Mouse (Mus musculus): ENCODE data around the gene Lama1. TPM values are rescaled to one million over a fixed set of nuclear protein-coding genes. Genes with fewer than 3 reads are reported as not detected.
"Not testable (repeated sequence)": the region's sequence is repeated elsewhere in the genome, so short reads cannot be mapped to it uniquely, and the experiment has no call there.

Gene Lama1
- total RNA-seq, 2 experiments from 2014 or later: 10.1 to 15.7 TPM

DNA sequence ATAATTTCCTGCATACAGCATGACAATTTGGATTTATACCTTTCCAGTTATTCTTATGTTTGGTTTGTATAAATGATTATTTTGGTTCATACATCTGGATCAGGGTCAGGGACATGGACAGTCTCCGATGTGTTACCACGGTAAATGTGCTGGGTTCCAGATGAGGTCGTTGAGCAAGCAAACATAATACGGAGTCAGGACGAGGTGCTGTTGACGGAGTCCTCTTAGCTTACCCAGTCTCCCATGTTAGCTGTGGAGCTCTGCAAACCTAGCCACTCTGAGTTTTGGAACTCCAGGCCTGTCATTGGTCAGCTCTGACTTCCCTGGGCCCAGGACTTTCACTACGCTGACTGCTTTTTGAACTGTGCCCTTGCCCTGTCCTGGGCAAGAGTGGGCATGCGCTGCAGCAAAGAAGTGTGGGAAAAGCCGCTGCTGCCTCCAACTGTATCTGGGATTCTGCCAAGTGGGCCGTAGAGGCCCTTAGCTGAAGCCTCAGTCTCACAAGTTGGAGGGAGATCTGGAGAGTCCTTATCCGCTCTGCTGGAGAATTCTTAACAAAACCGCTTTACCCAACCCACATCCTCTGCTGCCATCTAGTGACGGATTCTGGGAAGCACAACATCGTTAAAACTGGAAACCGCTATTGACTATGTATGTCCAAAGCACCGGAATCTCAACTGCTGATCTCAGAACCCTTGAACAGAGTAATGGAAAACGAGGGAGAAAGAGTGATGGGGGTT lies 140.5 kb downstream of the Lama1 start:
- peak; percentile 56 to 71 for DNase-seq

DNA sequence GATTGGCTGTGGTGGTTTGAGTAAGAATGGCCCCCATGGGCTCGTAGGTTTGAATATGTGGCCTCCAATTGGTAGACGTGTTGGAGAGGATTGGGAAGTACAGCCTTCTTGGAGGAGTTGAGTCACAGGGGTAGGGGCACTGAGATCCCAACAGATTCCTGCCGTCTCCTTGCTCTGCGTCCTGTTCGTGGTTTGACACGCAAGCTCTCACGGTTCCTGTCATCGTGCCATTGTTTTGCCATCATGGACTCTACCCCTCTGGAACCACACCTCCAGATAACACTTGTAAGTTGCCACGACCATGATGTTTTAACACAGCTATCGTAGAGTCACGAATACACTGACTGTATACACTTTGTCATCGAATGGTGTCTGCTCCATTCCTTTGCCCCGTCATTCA lies 141.9 kb downstream of the Lama1 start:
- DNase-seq: no peak

DNA sequence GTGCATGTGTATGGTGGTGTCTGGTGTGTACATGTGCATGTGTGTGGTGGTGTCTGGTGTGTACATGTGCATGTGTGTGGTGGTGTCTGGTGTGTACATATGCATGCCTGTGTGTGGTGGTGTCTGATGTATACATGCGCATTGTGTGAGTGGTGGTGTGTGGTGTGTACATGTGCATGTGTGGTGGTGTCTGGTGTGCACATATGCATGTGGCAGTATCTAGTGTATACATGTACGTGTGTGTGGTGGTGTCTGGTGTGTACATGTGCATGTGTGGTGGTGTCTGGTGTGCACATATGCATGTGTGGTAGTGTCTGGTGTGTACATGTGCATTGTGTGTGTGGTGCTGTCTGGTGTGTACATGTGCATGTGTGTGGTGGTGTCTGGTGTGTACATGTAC lies 144.4 kb downstream of the Lama1 start:
- DNase-seq: not testable (repeated sequence)

DNA sequence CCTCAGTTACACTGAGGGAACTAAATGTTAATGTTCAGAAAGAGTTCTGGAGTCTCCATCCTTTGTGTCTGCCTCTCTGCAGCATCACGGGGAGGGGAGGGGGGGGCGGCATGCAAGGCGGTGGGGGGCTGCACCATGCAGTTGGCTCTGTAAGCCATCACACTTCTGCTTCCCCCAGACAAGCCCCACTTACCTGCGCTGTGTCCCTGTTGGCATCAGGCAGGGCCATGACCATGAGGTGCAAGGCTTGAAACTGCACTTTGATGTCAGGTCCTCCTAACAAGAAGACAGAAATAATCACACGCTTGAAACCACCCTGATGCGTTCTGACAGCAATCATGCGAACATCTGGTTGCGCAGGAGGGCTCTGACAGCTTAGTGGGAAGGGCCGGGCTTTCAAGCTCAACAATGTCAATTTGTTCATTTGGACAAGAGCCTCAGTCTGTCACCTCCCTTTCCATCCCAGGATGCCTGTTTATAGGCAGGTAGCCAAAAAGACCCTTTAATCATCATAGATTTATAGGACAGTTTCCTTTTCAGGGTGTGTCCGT lies 164.1 kb downstream of the Lama1 start:
- DNase-seq: no peak

DNA sequence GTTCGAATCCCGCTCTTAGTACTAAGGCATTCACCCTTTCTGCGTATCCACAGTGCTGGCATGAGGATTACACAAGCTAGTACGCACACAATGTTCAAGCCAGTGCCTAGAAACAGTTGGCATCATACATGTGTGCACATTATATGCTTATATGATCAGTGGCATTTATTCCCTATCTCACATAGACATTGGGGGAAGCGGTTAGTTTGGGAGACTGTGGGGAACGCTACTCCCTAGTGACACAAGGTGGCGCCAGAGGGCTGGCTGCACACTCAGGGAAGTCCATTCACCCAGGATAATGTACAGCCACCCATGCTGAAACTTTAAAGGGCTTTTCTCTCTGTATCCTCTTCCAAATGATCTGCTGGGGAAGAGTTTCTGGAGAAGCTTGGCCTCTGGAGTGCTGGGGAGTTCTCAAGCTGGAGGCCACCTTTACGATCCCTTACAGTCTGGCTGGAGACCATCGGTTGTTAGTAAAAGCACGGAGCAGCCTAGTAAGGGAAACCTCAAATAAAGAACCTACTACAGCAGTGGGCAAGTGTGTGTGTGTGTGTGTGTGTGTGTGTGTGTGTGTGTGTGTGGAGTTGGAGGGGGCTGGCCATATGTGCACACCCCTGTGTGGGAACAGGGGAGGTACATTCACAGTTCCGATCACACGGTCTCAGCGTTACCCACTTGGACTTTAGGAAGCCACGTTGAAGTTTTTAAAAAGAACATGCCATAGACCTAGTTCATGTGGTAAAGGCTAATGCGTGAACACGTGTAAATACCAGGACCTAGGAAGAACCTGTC lies 164.9 kb downstream of the Lama1 start:
- DNase-seq: peak; percentile 69 to 76

DNA sequence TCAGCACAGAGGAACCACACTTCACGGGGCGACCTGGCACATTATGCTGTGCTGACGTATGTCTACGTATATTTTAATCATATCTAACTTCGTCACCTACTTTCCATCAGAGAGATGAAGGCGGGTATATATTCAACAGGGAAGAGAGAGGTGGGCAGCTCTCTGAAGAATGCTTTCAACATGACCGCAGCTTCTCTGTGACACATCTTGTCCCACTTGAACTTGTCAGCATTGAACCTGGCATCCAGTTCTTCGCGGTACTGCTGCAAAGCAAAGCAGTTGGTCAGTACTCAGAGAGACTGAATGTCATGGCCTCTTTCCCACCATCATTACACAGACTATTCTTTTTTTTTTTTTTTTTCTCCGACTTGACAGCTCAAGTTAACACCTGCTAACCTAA lies 167.3 kb downstream of the Lama1 start:
- no peak for DNase-seq

DNA sequence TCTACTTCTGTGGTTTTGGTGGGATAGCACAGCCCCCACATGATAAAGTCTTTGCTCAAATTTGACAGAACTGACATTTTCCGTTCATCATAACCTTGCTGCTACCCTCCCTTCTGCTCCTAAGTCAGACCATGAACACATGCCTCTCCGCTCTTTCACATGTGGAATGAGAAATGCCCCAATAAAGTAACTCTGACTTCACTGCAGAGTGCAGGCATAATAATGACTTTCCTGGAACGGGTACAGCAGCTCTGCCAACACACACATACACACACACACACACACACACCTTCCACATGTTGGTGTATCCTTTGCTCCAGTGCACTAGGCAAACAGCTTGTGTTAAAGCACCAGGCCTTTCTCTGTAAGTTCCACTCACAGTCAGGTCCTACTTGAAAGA lies 167.9 kb downstream of the Lama1 start:
- no peak for DNase-seq

DNA sequence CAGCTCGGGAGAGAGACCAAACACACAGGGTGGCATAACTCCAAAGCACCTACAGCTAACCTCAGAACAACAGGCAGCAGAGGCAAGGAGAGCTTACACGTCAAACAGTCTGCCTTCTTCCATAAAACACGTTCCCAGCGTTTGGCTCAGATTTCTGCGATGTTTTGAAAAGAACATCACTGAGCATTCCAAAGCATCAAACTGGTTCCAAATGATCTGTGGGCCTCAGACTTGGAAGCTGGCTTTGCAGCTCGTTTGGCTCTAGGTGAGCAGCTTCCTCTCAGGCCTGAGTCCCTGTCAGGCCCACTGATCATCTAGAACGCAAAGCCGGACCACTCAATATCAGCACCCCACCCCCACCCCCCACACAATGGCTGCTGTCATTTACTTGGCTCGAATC lies 169.0 kb downstream of the Lama1 start:
- no peak for DNase-seq

DNA sequence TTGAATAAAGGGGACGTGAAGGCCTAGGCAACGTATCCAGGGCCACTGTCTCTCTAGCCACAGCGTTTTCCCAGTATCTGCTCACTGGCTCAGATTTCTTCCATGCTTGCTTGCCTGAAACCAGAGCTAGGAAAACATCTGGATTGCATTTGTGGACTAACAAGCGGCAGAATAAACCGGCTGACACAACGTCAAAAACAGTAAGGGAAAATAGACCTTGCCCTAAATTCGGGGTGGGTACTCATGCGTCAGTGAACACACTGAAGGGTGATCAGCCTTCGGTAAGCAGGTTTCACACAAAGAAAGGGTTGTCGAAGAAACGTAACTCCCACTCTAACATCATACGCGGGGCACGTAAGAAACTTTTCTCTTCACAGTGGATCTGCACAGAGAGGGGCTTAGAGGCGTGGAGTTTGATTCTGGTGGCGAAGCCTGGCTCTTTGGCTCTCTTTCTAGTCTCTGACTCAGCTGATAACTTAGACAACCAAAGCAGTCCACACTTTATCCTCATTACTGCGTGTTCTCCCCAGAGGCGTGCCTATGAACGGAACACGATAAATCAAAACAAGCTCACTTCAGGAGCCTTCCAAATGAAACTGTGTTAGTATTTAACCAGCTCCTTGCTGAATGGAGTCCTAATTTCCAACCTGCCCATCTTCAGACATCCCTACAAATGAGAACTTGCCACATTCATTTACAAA lies 169.6 kb downstream of the Lama1 start:
- no peak for DNase-seq

DNA sequence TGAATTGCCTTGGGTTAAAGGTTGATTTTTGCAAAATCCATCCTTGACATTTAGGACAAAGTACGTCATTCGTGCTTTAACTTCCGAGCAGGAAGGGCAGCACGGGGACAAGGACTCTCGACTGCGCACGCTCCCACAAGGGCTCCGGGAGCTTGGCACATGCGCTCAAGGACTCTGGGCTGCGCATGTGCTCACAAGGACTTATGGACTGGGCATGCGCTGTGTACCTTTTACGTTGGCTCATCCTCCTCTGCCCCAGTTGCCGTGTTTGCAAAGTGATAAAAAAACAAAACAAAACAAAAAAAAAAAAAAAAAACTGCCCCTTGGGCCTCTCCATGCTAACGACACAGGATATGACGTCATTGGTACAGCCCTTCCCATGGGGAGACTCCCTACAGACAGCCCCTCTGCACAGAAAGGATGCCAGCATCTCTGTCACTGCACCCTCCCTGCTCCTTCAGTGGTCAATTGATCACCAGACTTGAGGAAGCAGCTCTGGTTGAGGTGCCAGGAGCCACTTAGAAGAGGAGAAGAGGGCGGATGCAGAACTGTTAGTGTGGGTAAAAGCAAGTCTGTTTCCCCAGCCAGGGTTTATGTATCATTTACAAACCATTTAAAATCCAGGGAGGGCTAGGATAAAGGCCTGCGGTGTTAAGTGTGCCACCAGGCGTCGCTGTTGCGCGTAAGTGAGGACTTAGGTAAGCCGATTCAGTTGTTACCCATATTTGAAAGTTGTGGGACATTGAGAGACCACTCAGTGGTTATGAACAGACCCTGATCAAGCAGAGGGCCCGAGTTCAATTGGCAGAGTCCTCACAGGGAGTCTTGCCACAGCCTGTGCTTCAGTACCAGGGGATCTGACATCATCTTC lies 172.9 kb downstream of the Lama1 start:
- peak; percentile 83 to 84 for DNase-seq

Other genes with a start within 250 kb of the Lama1 start
- under 1 TPM in 1 of 2 experiments, not detected in 1; 0.92 TPM for gene Lrrc30, start 64.5 kb upstream of the Lama1 start, total RNA-seq (2021)